Mouse (Mus musculus): ENCODE measurements around the gene Eml4.

Gene Eml4

GRCm38 (mm10) chr17:83360796-83361566, 10.2 kb downstream of the Eml4 start:
- no peak for TF ChIP-seq GATA4 (IDR thresholded peaks at IDR 0.05; ENCODE audit: insufficient replicate concordance, low read length)

GRCm38 (mm10) chr17:83363081-83363480, 12.3 kb downstream of the Eml4 start:
- TF ChIP-seq GATA4 (IDR thresholded peaks at IDR 0.05; ENCODE audit: insufficient replicate concordance, low read length), result no peak

DNA sequence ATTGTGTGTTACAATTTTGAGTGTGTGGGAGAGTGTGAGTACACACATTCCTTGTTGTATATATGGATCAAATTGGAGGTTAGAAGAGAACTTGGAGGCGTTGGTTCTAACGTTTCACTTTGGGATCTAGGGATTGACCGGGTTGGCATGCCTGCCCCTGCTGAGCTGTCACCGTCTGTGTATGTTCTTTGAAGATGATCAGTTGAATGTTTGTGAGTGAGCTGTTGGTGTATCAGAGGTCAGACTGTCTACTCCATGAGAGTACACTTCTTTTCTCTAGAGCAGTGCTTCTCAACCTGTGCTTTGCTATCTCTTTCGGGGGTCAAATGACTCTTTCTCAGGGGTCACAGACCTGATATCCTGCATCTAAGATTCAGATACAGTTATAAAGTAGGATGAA, 13.6 kb downstream of the Eml4 start:
- no peak for TF ChIP-seq GATA4 (IDR thresholded peaks at IDR 0.05; ENCODE audit: insufficient replicate concordance, low read length)

GRCm38 (mm10) chr17:83365130-83365529, 14.4 kb downstream of the Eml4 start:
- TF ChIP-seq GATA4 (IDR thresholded peaks at IDR 0.05; ENCODE audit: insufficient replicate concordance, low read length), result no peak

- TF ChIP-seq GATA4 (IDR thresholded peaks at IDR 0.05; ENCODE audit: insufficient replicate concordance, low read length), result no peak; the same call in 1 of the 2 replicates
Measured at GRCm38 (mm10) chr17:83365614-83366355, 15.1 kb downstream of the Eml4 start.

GRCm38 (mm10) chr17:83367387-83367786, 16.7 kb downstream of the Eml4 start:
- TF ChIP-seq GATA4 (IDR thresholded peaks at IDR 0.05; ENCODE audit: insufficient replicate concordance, low read length), result no peak

- no peak for TF ChIP-seq GATA4 (IDR thresholded peaks at IDR 0.05; ENCODE audit: insufficient replicate concordance, low read length)
Measured at GRCm38 (mm10) chr17:83374123-83374522, 23.4 kb downstream of the Eml4 start.

- no peak for TF ChIP-seq GATA4 (IDR thresholded peaks at IDR 0.05; ENCODE audit: insufficient replicate concordance, low read length)
Measured at GRCm38 (mm10) chr17:83375848-83376247, 25.1 kb downstream of the Eml4 start.

DNA sequence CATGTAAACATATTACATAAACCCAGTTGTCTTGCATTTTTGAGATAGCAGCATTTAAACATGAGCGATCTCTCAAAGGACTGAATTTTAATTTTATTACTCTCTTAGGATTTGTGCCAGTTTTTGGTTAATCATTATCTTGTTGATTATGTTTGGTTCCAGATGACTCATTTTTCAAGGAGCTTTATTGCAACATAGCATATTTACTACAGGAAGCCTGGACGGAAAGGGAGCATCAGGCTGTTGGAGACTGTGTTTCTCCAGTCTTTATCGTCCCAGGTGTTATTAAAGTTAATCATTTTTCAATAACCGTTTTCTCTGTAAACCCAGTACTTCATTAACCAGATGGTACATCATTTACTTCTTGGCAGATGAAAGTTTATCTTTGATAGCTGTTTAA, 26.1 kb downstream of the Eml4 start:
- 0 out of 2 replicates have a peak, but pooled peaks have one; percentile 15 for TF ChIP-seq GATA4 (IDR thresholded peaks at IDR 0.05; ENCODE audit: insufficient replicate concordance, low read length)

DNA sequence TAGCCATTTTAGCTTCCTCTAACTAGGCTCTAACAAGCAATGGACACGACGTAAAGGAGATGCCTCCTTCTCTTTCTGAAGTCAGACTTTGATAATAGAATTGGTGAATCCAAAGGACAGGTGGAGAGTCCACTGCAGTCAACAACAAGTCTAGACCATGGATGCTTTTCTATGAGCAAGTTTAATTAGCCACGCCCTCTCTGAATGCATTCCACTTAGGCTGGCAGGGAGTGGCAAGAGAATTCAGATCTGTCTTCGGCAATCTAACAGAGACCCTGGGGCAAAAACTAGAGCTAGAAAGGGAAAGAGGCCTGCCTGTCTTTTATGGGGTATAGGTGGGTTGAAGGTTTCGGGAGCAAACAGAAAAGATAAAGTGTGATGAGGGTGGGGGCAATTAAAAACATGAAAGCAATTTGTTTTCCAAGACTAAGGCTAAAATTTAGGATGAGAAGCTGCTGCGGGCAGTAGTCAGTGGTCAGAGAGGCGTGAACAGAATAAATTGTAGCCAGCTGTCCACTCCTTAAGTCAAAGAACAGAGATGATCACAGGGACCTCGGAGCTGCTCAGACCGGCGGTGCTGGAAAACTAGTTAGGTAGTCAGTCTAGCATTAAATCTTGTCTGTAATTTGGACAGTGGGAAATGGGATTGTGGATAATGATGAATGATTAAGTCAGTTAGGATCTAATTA, 27.2 kb downstream of the Eml4 start:
- no peak for TF ChIP-seq GATA4 (IDR thresholded peaks at IDR 0.05; ENCODE audit: insufficient replicate concordance, low read length)

DNA sequence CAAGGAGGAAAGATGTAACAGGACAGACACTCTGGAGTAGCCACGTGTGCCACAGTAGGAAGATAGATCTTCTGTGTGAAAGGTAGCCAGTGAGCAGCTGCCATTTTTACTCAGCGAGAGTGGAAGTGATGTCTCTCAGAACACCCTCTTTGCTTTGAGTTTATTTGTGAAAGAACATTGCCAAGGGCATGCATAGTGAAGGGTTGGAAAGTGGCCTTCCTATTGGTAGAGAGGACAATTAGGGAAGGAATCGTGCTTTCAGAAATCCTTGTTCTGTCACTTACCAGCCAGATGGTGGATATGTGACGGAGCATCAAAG, 27.7 kb downstream of the Eml4 start:
- TF ChIP-seq GATA4 (IDR thresholded peaks at IDR 0.05; ENCODE audit: insufficient replicate concordance, low read length), result no peak

DNA sequence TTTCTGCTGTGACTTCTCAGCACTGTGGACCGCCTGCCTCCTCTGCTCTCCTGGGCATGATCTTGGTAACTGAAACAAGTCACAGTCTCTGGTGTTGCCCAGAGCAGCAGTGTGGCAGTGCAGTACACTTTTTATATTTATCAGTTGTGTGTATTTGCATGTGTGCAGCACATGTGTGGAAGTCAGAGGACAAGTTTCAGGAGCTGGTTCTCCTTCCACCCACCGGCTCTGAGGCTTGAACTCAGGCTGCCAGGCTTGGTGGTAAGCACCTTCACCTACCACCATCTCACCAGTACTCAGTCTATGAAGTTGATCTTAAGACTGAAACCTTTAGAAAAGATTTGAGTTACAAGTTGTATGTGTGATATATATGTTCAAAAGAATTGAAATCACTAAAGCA, 28.6 kb downstream of the Eml4 start:
- TF ChIP-seq GATA4 (IDR thresholded peaks at IDR 0.05; ENCODE audit: insufficient replicate concordance, low read length), result no peak

GRCm38 (mm10) chr17:83379791-83380190, 29.1 kb downstream of the Eml4 start:
- TF ChIP-seq GATA4 (IDR thresholded peaks at IDR 0.05; ENCODE audit: insufficient replicate concordance, low read length), result no peak

DNA sequence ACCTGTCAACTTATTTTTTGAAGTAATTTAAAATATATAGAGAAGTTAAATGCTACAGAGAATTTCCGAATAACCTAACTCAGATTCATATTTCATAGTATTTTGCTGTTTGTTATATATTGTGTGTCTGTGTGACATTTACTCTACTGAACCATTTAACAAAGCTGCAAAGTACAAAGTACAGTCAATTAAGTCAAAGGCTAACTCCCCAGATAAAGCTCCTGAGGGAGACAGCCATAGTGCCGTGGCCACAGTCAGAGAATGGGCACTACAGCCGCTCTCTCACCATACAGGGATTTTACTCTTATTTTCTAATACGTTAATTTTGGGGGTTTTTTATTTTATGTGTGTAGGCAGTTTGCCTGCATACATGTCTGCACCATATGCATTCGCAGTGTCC, 32.0 kb downstream of the Eml4 start:
- TF ChIP-seq GATA4 (IDR thresholded peaks at IDR 0.05; ENCODE audit: insufficient replicate concordance, low read length), result no peak

GRCm38 (mm10) chr17:83384981-83385380, 34.2 kb downstream of the Eml4 start:
- TF ChIP-seq GATA4 (IDR thresholded peaks at IDR 0.05; ENCODE audit: insufficient replicate concordance, low read length), result no peak

DNA sequence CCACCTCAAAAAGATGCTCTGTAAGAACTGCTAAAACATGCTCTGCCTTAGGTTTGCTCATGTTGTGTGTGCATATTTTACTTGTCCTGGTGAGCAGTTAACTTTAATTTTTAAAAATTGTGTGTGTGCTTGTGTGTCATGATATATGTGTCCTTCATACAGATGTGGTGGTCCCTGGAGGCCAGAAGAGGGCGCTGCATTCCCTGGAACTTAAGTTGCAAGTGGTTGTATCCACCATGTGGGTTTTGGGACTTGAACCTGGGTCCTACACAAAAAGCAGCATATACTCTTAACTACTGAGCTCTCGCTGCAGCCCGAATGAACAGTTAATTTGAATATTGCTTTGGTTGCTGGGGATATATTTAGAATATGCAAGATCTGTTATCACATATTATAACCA, 36.4 kb downstream of the Eml4 start:
- no peak for TF ChIP-seq GATA4 (IDR thresholded peaks at IDR 0.05; ENCODE audit: insufficient replicate concordance, low read length)

Measured in liver, adult (tissue).